Mouse (Mus musculus): ENCODE data around the gene Elovl6. TPM values are rescaled to one million over a fixed set of nuclear protein-coding genes. Genes with fewer than 3 reads are reported as not detected.

The Elovl6 gene
- polyA plus RNA-seq, 1 experiment from 2014 or later = 25.0 TPM

GRCm38 (mm10) chr3:129535444-129535843, 3.3 kb downstream of the Elovl6 start:
- Histone ChIP-seq H3K36me3 (ENCODE audit: control insufficient read depth, insufficient read depth, low read length) (no peaks in the 10 kb centered on the region), H3K4me3 (ENCODE audit: low read depth, low read length) (peak overlapping the region; percentile 40), H3K27ac (replicated peaks; ENCODE audit: low read depth, low read length) (peak overlapping the region; percentile 97), H3K9me3 (ENCODE audit: control insufficient read depth, low read length) (0 out of 2 replicates have a peak, but pooled peaks cover 3% of the 10 kb centered on the region), H3K9ac (ENCODE audit: low read depth, low read length) (peak overlapping the region; percentile 98), H3K4me1 (ENCODE audit: control insufficient read depth, insufficient read depth, low read length) (peaks cover 18% of the 10 kb centered on the region), H3K27me3 (replicated peaks; ENCODE audit: control insufficient read depth, insufficient read depth, low read length) (no peaks in the 10 kb centered on the region), H3K4me2 (ENCODE audit: low read depth, low read length) (peak overlapping the region; percentile 67)
- 13% methylated on average over 6 of the region's 6 CpGs for WGBS
- DNase-seq (ENCODE audit: low spot score) (no peak), ATAC-seq (ENCODE audit: low read depth) (no peak)

- no peaks in the 10 kb centered on the region for H3K27me3 ChIP-seq (replicated peaks; ENCODE audit: control insufficient read depth, insufficient read depth, low read length)
- H3K4me3 ChIP-seq (ENCODE audit: low read depth, low read length) = peak overlapping the region; percentile 40
- DNase-seq (ENCODE audit: low spot score) = peak; percentile 100
- H3K4me2 ChIP-seq (ENCODE audit: low read depth, low read length) = peak overlapping the region; percentile 67
- H3K9me3 ChIP-seq (ENCODE audit: control insufficient read depth, low read length) = 0 out of 2 replicates have a peak, but pooled peaks cover 1% of the 10 kb centered on the region
- H3K9ac ChIP-seq (ENCODE audit: low read depth, low read length) = peak overlapping the region; percentile 98
- no peaks in the 10 kb centered on the region for H3K36me3 ChIP-seq (ENCODE audit: control insufficient read depth, insufficient read depth, low read length)
- ATAC-seq (ENCODE audit: low read depth) = peak; percentile 95
- H3K27ac ChIP-seq (replicated peaks; ENCODE audit: low read depth, low read length) = peak overlapping the region; percentile 97
- 0% methylated on average over 11 of the region's 11 CpGs for WGBS
- peaks cover 18% of the 10 kb centered on the region for H3K4me1 ChIP-seq (ENCODE audit: control insufficient read depth, insufficient read depth, low read length)
These were observed 4.0 kb downstream of the Elovl6 start for GRCm38 (mm10) chr3:129536109-129536508.

GRCm38 (mm10) chr3:129537954-129538353, 5.8 kb downstream of the Elovl6 start:
- DNase-seq (ENCODE audit: low spot score) (peak; percentile 67), ATAC-seq (ENCODE audit: low read depth) (no peak)
- no peak overlapping the region for H3K4me3 ChIP-seq (ENCODE audit: low read depth, low read length)
- no peak overlapping the region for H3K27ac ChIP-seq (replicated peaks; ENCODE audit: low read depth, low read length)
- H3K9ac ChIP-seq (ENCODE audit: low read depth, low read length) = no peak overlapping the region
- no peaks in the 10 kb centered on the region for H3K27me3 ChIP-seq (replicated peaks; ENCODE audit: control insufficient read depth, insufficient read depth, low read length)
- H3K36me3 ChIP-seq (ENCODE audit: control insufficient read depth, insufficient read depth, low read length) = peaks cover 3% of the 10 kb centered on the region; the same call in 1 of the 2 replicates
- no peaks in the 10 kb centered on the region; the same call in 1 of the 2 replicates for H3K9me3 ChIP-seq (ENCODE audit: control insufficient read depth, low read length)
- peaks cover 18% of the 10 kb centered on the region for H3K4me1 ChIP-seq (ENCODE audit: control insufficient read depth, insufficient read depth, low read length)
- H3K4me2 ChIP-seq (ENCODE audit: low read depth, low read length) = no peak overlapping the region
- WGBS = 46% methylated on average over 5 of the region's 5 CpGs

GRCm38 (mm10) chr3:129540882-129541281, 8.7 kb downstream of the Elovl6 start:
- Histone ChIP-seq H3K9me3 (ENCODE audit: control insufficient read depth, low read length) (peaks cover 7% of the 10 kb centered on the region), H3K27ac (replicated peaks; ENCODE audit: low read depth, low read length) (no peak overlapping the region), H3K4me3 (ENCODE audit: low read depth, low read length) (no peak overlapping the region), H3K4me2 (ENCODE audit: low read depth, low read length) (no peak overlapping the region), H3K9ac (ENCODE audit: low read depth, low read length) (no peak overlapping the region), H3K27me3 (replicated peaks; ENCODE audit: control insufficient read depth, insufficient read depth, low read length) (no peaks in the 10 kb centered on the region), H3K4me1 (ENCODE audit: control insufficient read depth, insufficient read depth, low read length) (peaks cover 9% of the 10 kb centered on the region), H3K36me3 (ENCODE audit: control insufficient read depth, insufficient read depth, low read length) (peaks cover 11% of the 10 kb centered on the region; the same call in 1 of the 2 replicates)
- WGBS = 76% methylated on average over 2 of the region's 2 CpGs
- ATAC-seq (ENCODE audit: low read depth) (no peak), DNase-seq (ENCODE audit: low spot score) (no peak)

GRCm38 (mm10) chr3:129541456-129541855, 9.3 kb downstream of the Elovl6 start:
- ATAC-seq (ENCODE audit: low read depth) (no peak), DNase-seq (ENCODE audit: low spot score) (no peak)
- Histone ChIP-seq H3K27me3 (replicated peaks; ENCODE audit: control insufficient read depth, insufficient read depth, low read length) (no peaks in the 10 kb centered on the region), H3K36me3 (ENCODE audit: control insufficient read depth, insufficient read depth, low read length) (peaks cover 11% of the 10 kb centered on the region; the same call in 1 of the 2 replicates), H3K4me2 (ENCODE audit: low read depth, low read length) (no peak overlapping the region), H3K9me3 (ENCODE audit: control insufficient read depth, low read length) (peaks cover 7% of the 10 kb centered on the region), H3K27ac (replicated peaks; ENCODE audit: low read depth, low read length) (no peak overlapping the region), H3K4me3 (ENCODE audit: low read depth, low read length) (no peak overlapping the region), H3K4me1 (ENCODE audit: control insufficient read depth, insufficient read depth, low read length) (peaks cover 11% of the 10 kb centered on the region), H3K9ac (ENCODE audit: low read depth, low read length) (no peak overlapping the region)
- WGBS = 98% methylated on average over 11 of the region's 11 CpGs

- ATAC-seq (ENCODE audit: low read depth) = no peak
- H3K27me3 ChIP-seq (replicated peaks; ENCODE audit: control insufficient read depth, insufficient read depth, low read length) = no peaks in the 10 kb centered on the region
- WGBS = 91% methylated on average over 3 of the region's 3 CpGs
These were observed 11.2 kb downstream of the Elovl6 start for GRCm38 (mm10) chr3:129543376-129543775.

GRCm38 (mm10) chr3:129544217-129544616, 12.1 kb downstream of the Elovl6 start:
- no peaks in the 10 kb centered on the region for H3K27me3 ChIP-seq (replicated peaks; ENCODE audit: control insufficient read depth, insufficient read depth, low read length)
- no peak overlapping the region for H3K27ac ChIP-seq (replicated peaks; ENCODE audit: low read depth, low read length)
- WGBS = 85% methylated on average over 1 of the region's 1 CpGs
- ATAC-seq (ENCODE audit: low read depth) (no peak), DNase-seq (ENCODE audit: low spot score) (no peak)
- peaks cover 8% of the 10 kb centered on the region; the same call in 1 of the 2 replicates for H3K4me1 ChIP-seq (ENCODE audit: control insufficient read depth, insufficient read depth, low read length)
- no peak overlapping the region for H3K4me2 ChIP-seq (ENCODE audit: low read depth, low read length)
- H3K9ac ChIP-seq (ENCODE audit: low read depth, low read length) = no peak overlapping the region
- no peak overlapping the region for H3K4me3 ChIP-seq (ENCODE audit: low read depth, low read length)
- H3K9me3 ChIP-seq (ENCODE audit: control insufficient read depth, low read length) = peaks cover 7% of the 10 kb centered on the region
- peaks cover 11% of the 10 kb centered on the region; the same call in 1 of the 2 replicates for H3K36me3 ChIP-seq (ENCODE audit: control insufficient read depth, insufficient read depth, low read length)

More at GRCm38 (mm10) chr3:129543376-129543775, 11.2 kb downstream of the Elovl6 start:
- H3K9me3 ChIP-seq (ENCODE audit: control insufficient read depth, low read length) = peaks cover 7% of the 10 kb centered on the region
- no peak for DNase-seq (ENCODE audit: low spot score)
- no peak overlapping the region for H3K9ac ChIP-seq (ENCODE audit: low read depth, low read length)
- H3K36me3 ChIP-seq (ENCODE audit: control insufficient read depth, insufficient read depth, low read length) = peaks cover 11% of the 10 kb centered on the region; the same call in 1 of the 2 replicates
- peaks cover 8% of the 10 kb centered on the region; the same call in 1 of the 2 replicates for H3K4me1 ChIP-seq (ENCODE audit: control insufficient read depth, insufficient read depth, low read length)
- H3K4me3 ChIP-seq (ENCODE audit: low read depth, low read length) = no peak overlapping the region
- no peak overlapping the region for H3K4me2 ChIP-seq (ENCODE audit: low read depth, low read length)
- H3K27ac ChIP-seq (replicated peaks; ENCODE audit: low read depth, low read length) = no peak overlapping the region

GRCm38 (mm10) chr3:129545228-129545627, 13.1 kb downstream of the Elovl6 start:
- ATAC-seq (ENCODE audit: low read depth) (no peak), DNase-seq (ENCODE audit: low spot score) (no peak)
- H3K27ac ChIP-seq (replicated peaks; ENCODE audit: low read depth, low read length) = no peak overlapping the region
- H3K4me1 ChIP-seq (ENCODE audit: control insufficient read depth, insufficient read depth, low read length) = peaks cover 8% of the 10 kb centered on the region; the same call in 1 of the 2 replicates
- H3K36me3 ChIP-seq (ENCODE audit: control insufficient read depth, insufficient read depth, low read length) = peaks cover 11% of the 10 kb centered on the region; the same call in 1 of the 2 replicates
- WGBS = 62% methylated on average over 1 of the region's 1 CpGs
- H3K4me3 ChIP-seq (ENCODE audit: low read depth, low read length) = no peak overlapping the region
- H3K9ac ChIP-seq (ENCODE audit: low read depth, low read length) = no peak overlapping the region
- H3K9me3 ChIP-seq (ENCODE audit: control insufficient read depth, low read length) = peaks cover 7% of the 10 kb centered on the region
- no peak overlapping the region for H3K4me2 ChIP-seq (ENCODE audit: low read depth, low read length)
- H3K27me3 ChIP-seq (replicated peaks; ENCODE audit: control insufficient read depth, insufficient read depth, low read length) = no peaks in the 10 kb centered on the region

GRCm38 (mm10) chr3:129545801-129546200, 13.6 kb downstream of the Elovl6 start:
- H3K4me3 ChIP-seq (ENCODE audit: low read depth, low read length) = no peak overlapping the region
- H3K4me2 ChIP-seq (ENCODE audit: low read depth, low read length) = no peak overlapping the region
- peaks cover 11% of the 10 kb centered on the region; the same call in 1 of the 2 replicates for H3K36me3 ChIP-seq (ENCODE audit: control insufficient read depth, insufficient read depth, low read length)
- WGBS = 73% methylated on average over 5 of the region's 6 CpGs
- H3K27ac ChIP-seq (replicated peaks; ENCODE audit: low read depth, low read length) = no peak overlapping the region
- H3K27me3 ChIP-seq (replicated peaks; ENCODE audit: control insufficient read depth, insufficient read depth, low read length) = no peaks in the 10 kb centered on the region
- peak; percentile 76; the same call in 1 of the 2 replicates for ATAC-seq (ENCODE audit: low read depth)
- H3K4me1 ChIP-seq (ENCODE audit: control insufficient read depth, insufficient read depth, low read length) = peaks cover 8% of the 10 kb centered on the region; the same call in 1 of the 2 replicates
- peaks cover 7% of the 10 kb centered on the region for H3K9me3 ChIP-seq (ENCODE audit: control insufficient read depth, low read length)
- no peak overlapping the region for H3K9ac ChIP-seq (ENCODE audit: low read depth, low read length)
- DNase-seq (ENCODE audit: low spot score) = no peak

All from embryonic facial prominence, embryonic 14.5 days (tissue).